Mouse (Mus musculus) naive thymus-derived CD4-positive, alpha-beta T cell, adult 5 months (primary cell): ENCODE results near the gene Gls2. TPM values are rescaled to one million over a fixed set of nuclear protein-coding genes. Genes with fewer than 3 reads are reported as not detected.

ENCODE experiments used
- polyA plus RNA-seq: library from polyadenylated mRNA; unstranded; fragments of 100-300 nt; shearing (Covaris generic); gene quantifications from one replicate; pipeline ENCODE4 v1.2.1, GENCODE M21; 2017

Gls2 gene
- polyA plus RNA-seq, result 0.65 TPM

GRCm38 (mm10) chr10:128194024-128194550 lies at the start of gene Gls2:
Gls2 (plus strand) TSS chr10:128194457.

GRCm38 (mm10) chr10:128179989-128180388 lies 14.3 kb upstream of the Gls2 start, which contains the start of gene Rbms2:
Rbms2 (minus strand) TSS chr10:128180297.

GRCm38 (mm10) chr10:128211390-128212108 lies 17.3 kb downstream of the Gls2 start, which contains the start of gene Spryd4:
Spryd4 (minus strand) TSS chr10:128211807.

GRCm38 (mm10) chr10:128225538-128225937 lies 31.3 kb downstream of the Gls2 start, which contains the start of gene Mip:
Mip (plus strand) TSS chr10:128225838.

GRCm38 (mm10) chr10:128231697-128232419 lies 37.6 kb downstream of the Gls2 start, which contains the start of gene Timeless:
Timeless (plus strand) TSS chr10:128232065.

GRCm38 (mm10) chr10:128253677-128254255 lies 59.5 kb downstream of the Gls2 start, which contains the start of gene Apon:
Apon (plus strand) TSS chr10:128254096.

Other genes with a start within 250 kb of the Gls2 start
- not detected for gene Hsd17b6, start 186.8 kb upstream of the Gls2 start, polyA plus RNA-seq
- gene Prim1, start 179.3 kb upstream of the Gls2 start, polyA plus RNA-seq, result 14.3 TPM
- gene Naca, start 158.9 kb upstream of the Gls2 start, polyA plus RNA-seq, result 523 TPM
- gene Ptges3, start 135.5 kb upstream of the Gls2 start, polyA plus RNA-seq, result 158 TPM
- 1,240 TPM for gene Atp5b, start 111.2 kb upstream of the Gls2 start, polyA plus RNA-seq
- gene Baz2a, start 102.9 kb upstream of the Gls2 start, polyA plus RNA-seq, result 69.9 TPM
- 34.5 TPM for gene Rbms2, start 14.2 kb upstream of the Gls2 start, polyA plus RNA-seq
- 12.4 TPM for gene Spryd4, start 17.4 kb downstream of the Gls2 start, polyA plus RNA-seq
- not detected for gene Mip, start 31.4 kb downstream of the Gls2 start, polyA plus RNA-seq
- 28.0 TPM for gene Timeless, start 37.6 kb downstream of the Gls2 start, polyA plus RNA-seq
- not detected for gene Apon, start 59.6 kb downstream of the Gls2 start, polyA plus RNA-seq
- gene Apof, start 74.2 kb downstream of the Gls2 start, polyA plus RNA-seq, result not detected
- 45.1 TPM for gene Stat2, start 76.1 kb downstream of the Gls2 start, polyA plus RNA-seq
- gene Il23a, start 104.3 kb downstream of the Gls2 start, polyA plus RNA-seq, result not detected
- gene Pan2, start 108.9 kb downstream of the Gls2 start, polyA plus RNA-seq, result 48.3 TPM
- gene Cnpy2, start 128.0 kb downstream of the Gls2 start, polyA plus RNA-seq, result 18.9 TPM
- 128 TPM for gene Cs, start 143.3 kb downstream of the Gls2 start, polyA plus RNA-seq
- gene Coq10a, start 174.5 kb downstream of the Gls2 start, polyA plus RNA-seq, result 39.7 TPM
- gene Ankrd52, start 182.7 kb downstream of the Gls2 start, polyA plus RNA-seq, result 4.8 TPM
- gene Slc39a5, start 206.8 kb downstream of the Gls2 start, polyA plus RNA-seq, result not detected
- 47.3 TPM for gene Nabp2, start 217.0 kb downstream of the Gls2 start, polyA plus RNA-seq
- gene Rnf41, start 217.2 kb downstream of the Gls2 start, polyA plus RNA-seq, result 23.1 TPM